Mouse (Mus musculus): Measurements from ENCODE around the gene Foxf1.

Gene Foxf1

GRCm38 (mm10) chr8:121084210-121084951 is at the start of gene Foxf1:
TSS of gene Foxf1 (plus strand) at chr8:121084386.
- no peak for DNase-seq (ENCODE audit: low read depth, low spot score)

GRCm38 (mm10) chr8:121035611-121036010 is 48.6 kb upstream of the Foxf1 start:
- DNase-seq (ENCODE audit: low read depth, low spot score): no peak

GRCm38 (mm10) chr8:121043719-121044440 is 40.3 kb upstream of the Foxf1 start:
- DNase-seq (ENCODE audit: low read depth, low spot score): no peak

GRCm38 (mm10) chr8:121047441-121047840 is 36.7 kb upstream of the Foxf1 start:
- no peak for DNase-seq (ENCODE audit: low read depth, low spot score)

GRCm38 (mm10) chr8:121058081-121058480 is 26.1 kb upstream of the Foxf1 start:
- DNase-seq (ENCODE audit: low read depth, low spot score): no peak

GRCm38 (mm10) chr8:121059098-121059497 is 25.1 kb upstream of the Foxf1 start:
- peak; percentile 72 for DNase-seq (ENCODE audit: low read depth, low spot score)

- peak; percentile 32 for DNase-seq (ENCODE audit: low read depth, low spot score)
Observed at GRCm38 (mm10) chr8:121062521-121062920, 21.7 kb upstream of the Foxf1 start.

GRCm38 (mm10) chr8:121063649-121064048 is 20.5 kb upstream of the Foxf1 start:
- DNase-seq (ENCODE audit: low read depth, low spot score): peak; percentile 43

- DNase-seq (ENCODE audit: low read depth, low spot score): no peak
Observed at GRCm38 (mm10) chr8:121071454-121071853, 12.7 kb upstream of the Foxf1 start.

- no peak for DNase-seq (ENCODE audit: low read depth, low spot score)
Observed at GRCm38 (mm10) chr8:121072406-121073130, 11.6 kb upstream of the Foxf1 start.

GRCm38 (mm10) chr8:121073174-121074107 is 10.7 kb upstream of the Foxf1 start:
- no peak for DNase-seq (ENCODE audit: low read depth, low spot score)

GRCm38 (mm10) chr8:121074108-121074847 is 9.9 kb upstream of the Foxf1 start:
- DNase-seq (ENCODE audit: low read depth, low spot score): no peak

GRCm38 (mm10) chr8:121074848-121075145 is 9.4 kb upstream of the Foxf1 start:
- no peak for DNase-seq (ENCODE audit: low read depth, low spot score)

GRCm38 (mm10) chr8:121075936-121076335 is 8.2 kb upstream of the Foxf1 start:
- no peak for DNase-seq (ENCODE audit: low read depth, low spot score)

GRCm38 (mm10) chr8:121076555-121076954 is 7.6 kb upstream of the Foxf1 start:
- DNase-seq (ENCODE audit: low read depth, low spot score): no peak

- DNase-seq (ENCODE audit: low read depth, low spot score): no peak
Observed at GRCm38 (mm10) chr8:121078721-121079120, 5.5 kb upstream of the Foxf1 start.

GRCm38 (mm10) chr8:121079201-121079600 is 5.0 kb upstream of the Foxf1 start:
- DNase-seq (ENCODE audit: low read depth, low spot score): no peak

- no peak for DNase-seq (ENCODE audit: low read depth, low spot score)
Observed at GRCm38 (mm10) chr8:121079944-121080343, 4.2 kb upstream of the Foxf1 start.

- no peak for DNase-seq (ENCODE audit: low read depth, low spot score)
Observed at GRCm38 (mm10) chr8:121080361-121081090, 3.7 kb upstream of the Foxf1 start.

- no peak for DNase-seq (ENCODE audit: low read depth, low spot score)
Observed at GRCm38 (mm10) chr8:121081398-121081797, 2.8 kb upstream of the Foxf1 start.

Data from brain, adult 2 months (tissue).